Mouse (Mus musculus): ENCODE results near the gene Slc39a11.

The Slc39a11 gene

GRCm38 (mm10) chr11:113292906-113293614, 356.8 kb downstream of the Slc39a11 start:
- no peak for DNase-seq (ENCODE audit: low spot score in 2 of 2)

GRCm38 (mm10) chr11:113291781-113292714, 357.8 kb downstream of the Slc39a11 start:
- no peak for DNase-seq (ENCODE audit: low spot score in 2 of 2)

- DNase-seq (ENCODE audit: low spot score in 2 of 2) = no peak
These were observed 359.0 kb downstream of the Slc39a11 start for GRCm38 (mm10) chr11:113290911-113291310.

GRCm38 (mm10) chr11:113284951-113285741, 364.7 kb downstream of the Slc39a11 start:
- DNase-seq (ENCODE audit: low spot score in 2 of 2) = no peak

- DNase-seq (ENCODE audit: low spot score in 2 of 2) = peak; percentile 54 to 62
These were observed 366.5 kb downstream of the Slc39a11 start for GRCm38 (mm10) chr11:113283376-113283811.

- no peak for DNase-seq (ENCODE audit: low spot score in 2 of 2)
These were observed 371.6 kb downstream of the Slc39a11 start for GRCm38 (mm10) chr11:113278238-113278637.

- peak in 1 of 2 experiments; percentile 41 for DNase-seq (ENCODE audit: low spot score in 2 of 2)
These were observed 372.8 kb downstream of the Slc39a11 start for GRCm38 (mm10) chr11:113277034-113277612.

GRCm38 (mm10) chr11:113276518-113276917, 373.4 kb downstream of the Slc39a11 start:
- no peak for DNase-seq (ENCODE audit: low spot score in 2 of 2)

GRCm38 (mm10) chr11:113274037-113274436, 375.8 kb downstream of the Slc39a11 start:
- DNase-seq (ENCODE audit: low spot score in 2 of 2) = no peak

- peak; percentile 57 to 60 for DNase-seq (ENCODE audit: low spot score in 2 of 2)
These were observed 378.0 kb downstream of the Slc39a11 start for GRCm38 (mm10) chr11:113271857-113272256.

GRCm38 (mm10) chr11:113268831-113269319, 381.0 kb downstream of the Slc39a11 start:
- no peak for DNase-seq (ENCODE audit: low spot score in 2 of 2)

- DNase-seq (ENCODE audit: low spot score in 2 of 2) = peak in 1 of 2 experiments; percentile 40
These were observed 382.2 kb downstream of the Slc39a11 start for GRCm38 (mm10) chr11:113267516-113268230.

GRCm38 (mm10) chr11:113266706-113267105, 383.2 kb downstream of the Slc39a11 start:
- DNase-seq (ENCODE audit: low spot score in 2 of 2) = peak; percentile 65 to 78

- no peak for DNase-seq (ENCODE audit: low spot score in 2 of 2)
These were observed 384.3 kb downstream of the Slc39a11 start for GRCm38 (mm10) chr11:113265567-113265966.

GRCm38 (mm10) chr11:113263971-113264370, 385.9 kb downstream of the Slc39a11 start:
- no peak for DNase-seq (ENCODE audit: low spot score in 2 of 2)

GRCm38 (mm10) chr11:113262062-113262461, 387.8 kb downstream of the Slc39a11 start:
- no peak for DNase-seq (ENCODE audit: low spot score in 2 of 2)

- DNase-seq (ENCODE audit: low spot score in 2 of 2) = no peak
These were observed 388.5 kb downstream of the Slc39a11 start for GRCm38 (mm10) chr11:113261421-113261820.

GRCm38 (mm10) chr11:113259712-113260382, 390.0 kb downstream of the Slc39a11 start:
- DNase-seq (ENCODE audit: low spot score in 2 of 2) = no peak

- DNase-seq (ENCODE audit: low spot score in 2 of 2) = no peak
These were observed 391.9 kb downstream of the Slc39a11 start for GRCm38 (mm10) chr11:113258016-113258415.

- no peak for DNase-seq (ENCODE audit: low spot score in 2 of 2)
These were observed 395.2 kb downstream of the Slc39a11 start for GRCm38 (mm10) chr11:113254653-113255052.

Data from right cerebral cortex, postnatal 10 days (tissue).